Mouse (Mus musculus) frontal cortex, adult 2 months (tissue): Measurements from ENCODE around the gene Esm1. TPM values are rescaled to one million over a fixed set of nuclear protein-coding genes. Genes with fewer than 3 reads are reported as not detected.

Experiments used
- DNase-seq, 2 experiments: peaks; one replicate each; pipeline ENCODE4 v3.0.0; 2022; ENCODE audit warnings: low spot score in 1 of 2; ENCODE audit errors: extremely low spot score in 1 of 2
- polyA plus RNA-seq: library from polyadenylated mRNA; depleted of rRNA; stranded (reverse); fragments of >200 nt; gene quantifications from 2 replicates; pipeline ENCODE4 v1.2.3, GENCODE M21; 2012; rRNA removed

The Esm1 gene
- polyA plus RNA-seq, result 0.44 and 0.56 TPM in 2 replicates

DNA sequence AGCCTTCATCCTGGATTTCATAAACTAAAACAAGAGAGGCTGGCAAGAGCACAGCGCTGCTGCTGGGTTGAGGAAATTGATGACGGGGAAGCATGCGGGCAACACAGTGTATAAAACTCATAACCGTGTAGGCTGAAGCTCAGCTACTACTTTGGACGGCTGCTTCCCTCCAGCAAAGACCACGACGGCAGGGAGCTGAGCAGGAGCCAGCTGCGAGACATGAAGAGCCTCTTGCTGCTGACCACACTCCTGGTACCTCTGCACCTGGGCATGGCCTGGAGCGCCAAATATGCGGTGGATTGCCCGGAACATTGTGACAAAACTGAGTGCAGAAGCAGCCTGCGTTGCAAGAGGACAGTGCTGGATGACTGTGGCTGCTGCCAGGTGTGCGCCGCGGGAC lies at the start of gene Esm1:
Esm1 (plus strand) TSS at position 36 of the 400 bp plus-strand sequence.
- no peak for DNase-seq

DNA sequence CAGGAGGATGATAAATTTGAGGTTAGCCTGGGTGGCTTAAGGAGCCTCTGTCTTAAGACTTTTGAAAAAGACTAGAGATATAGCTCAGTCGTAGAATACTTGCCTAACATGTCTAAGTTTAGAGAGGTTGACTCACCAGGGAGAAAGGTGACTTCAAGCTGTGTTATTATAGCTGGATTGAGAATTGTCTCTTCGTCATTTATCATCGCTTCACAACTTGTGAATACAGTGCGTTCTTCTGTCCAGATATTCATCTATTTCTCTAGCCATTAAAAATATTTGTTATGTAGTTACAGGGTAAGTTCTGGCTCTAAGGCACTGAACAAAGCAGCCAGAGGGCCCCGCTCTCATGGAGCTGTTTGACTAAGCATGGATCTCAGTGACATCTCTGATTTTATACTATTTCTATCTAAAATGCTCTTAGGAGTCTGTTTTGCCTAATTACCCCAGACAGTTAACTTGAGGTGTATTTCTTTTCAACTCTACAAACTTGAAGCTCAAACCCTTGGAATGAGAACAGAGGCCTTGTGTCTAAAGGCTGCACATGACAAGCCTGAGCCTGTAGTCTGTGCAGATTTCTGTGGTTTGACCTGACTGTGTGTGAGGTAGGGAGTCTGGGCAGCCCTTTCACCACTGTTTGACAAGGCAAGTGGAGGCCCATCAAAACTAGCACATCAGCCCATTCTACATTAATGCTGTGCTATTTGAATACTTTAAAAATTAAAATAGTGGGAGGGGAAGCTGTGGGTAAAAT lies 45.0 kb upstream of the Esm1 start:
- DNase-seq, result no peak

DNA sequence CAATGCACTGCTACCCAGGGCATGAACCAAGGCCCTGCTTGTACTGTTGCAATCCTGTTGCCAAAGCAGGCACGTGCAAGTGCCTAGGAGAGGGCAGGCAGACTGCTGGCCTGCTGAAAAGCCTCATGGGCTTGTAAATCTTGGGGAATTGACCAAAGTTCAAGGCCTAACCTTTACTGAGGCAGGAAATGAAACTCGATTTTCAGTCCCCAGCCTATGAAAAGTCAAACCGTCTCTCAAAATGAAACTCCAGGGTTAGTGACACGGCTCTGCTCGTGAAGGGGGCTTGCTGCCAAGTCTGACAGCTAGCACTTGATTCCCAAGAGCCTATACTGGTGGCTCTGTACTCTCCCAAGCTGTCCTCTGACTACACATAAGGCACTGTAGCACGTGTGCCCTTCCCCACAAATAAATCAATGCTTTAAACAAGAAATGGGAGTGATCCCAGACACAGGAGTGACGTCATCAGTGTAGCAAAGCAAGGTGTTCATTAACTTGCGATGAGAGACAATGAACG lies 41.4 kb upstream of the Esm1 start:
- DNase-seq, result no peak

- DNase-seq, result no peak
Observed at GRCm38 (mm10) chr13:113170256-113170655, 39.2 kb upstream of the Esm1 start.

DNA sequence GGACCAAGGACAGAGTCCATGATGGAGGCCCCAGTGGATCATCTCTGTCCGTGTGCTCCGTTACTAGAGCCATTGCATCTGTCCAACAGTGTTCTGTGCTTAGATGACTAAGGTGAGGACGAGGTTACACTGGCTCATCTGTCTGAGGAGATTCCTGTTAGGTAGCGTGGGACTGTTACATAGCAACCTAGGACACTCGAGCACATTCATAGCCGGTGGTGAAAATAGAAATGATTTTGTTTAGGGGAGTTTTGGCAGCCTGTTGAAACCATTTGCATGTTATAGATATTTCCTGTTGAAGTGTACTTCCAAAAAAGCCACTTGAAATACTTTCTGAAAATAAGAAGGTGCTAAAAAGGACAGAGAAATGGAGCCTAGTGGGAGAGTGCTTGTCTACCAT lies 35.3 kb upstream of the Esm1 start:
- peak in 1 of 2 experiments; percentile 25 for DNase-seq

DNA sequence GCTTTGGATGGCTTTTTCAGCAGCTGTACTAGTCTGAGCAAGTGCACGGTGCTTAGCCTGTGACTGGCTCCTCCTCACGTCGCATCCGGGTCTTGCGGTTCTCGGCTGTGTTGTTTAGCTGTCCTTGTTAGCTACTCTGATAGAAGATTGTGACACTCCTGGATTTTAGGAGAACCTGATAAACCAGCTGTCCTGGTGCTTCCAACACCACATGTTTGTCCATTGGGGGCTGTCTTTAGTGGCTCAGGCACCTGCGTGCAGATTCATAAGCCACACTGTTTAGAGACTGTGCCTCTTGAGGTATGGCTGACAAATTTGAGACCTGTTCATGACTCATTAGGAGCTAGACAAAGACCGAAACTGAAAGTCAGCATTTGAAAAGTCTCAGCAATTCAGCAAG lies 26.1 kb upstream of the Esm1 start:
- no peak for DNase-seq

DNA sequence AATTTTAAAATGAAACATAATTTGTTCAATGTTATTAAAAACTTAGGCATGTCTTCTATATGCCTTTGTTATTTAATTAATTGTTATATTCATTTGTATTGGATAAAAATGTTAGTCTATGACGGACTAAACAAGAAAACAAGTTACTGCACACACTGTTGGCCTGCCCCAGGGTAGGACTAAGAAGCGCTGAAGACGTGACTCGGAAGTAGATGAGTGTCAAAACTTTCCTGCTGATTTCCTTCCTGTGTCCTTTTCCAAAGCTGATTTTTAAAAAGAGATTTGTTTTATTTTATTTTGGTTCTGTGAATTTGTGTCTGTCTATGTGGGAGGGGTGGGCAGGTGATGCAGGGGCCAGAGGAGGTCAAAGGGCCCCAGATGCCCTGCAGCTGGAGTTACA lies 25.7 kb upstream of the Esm1 start:
- DNase-seq, result no peak

DNA sequence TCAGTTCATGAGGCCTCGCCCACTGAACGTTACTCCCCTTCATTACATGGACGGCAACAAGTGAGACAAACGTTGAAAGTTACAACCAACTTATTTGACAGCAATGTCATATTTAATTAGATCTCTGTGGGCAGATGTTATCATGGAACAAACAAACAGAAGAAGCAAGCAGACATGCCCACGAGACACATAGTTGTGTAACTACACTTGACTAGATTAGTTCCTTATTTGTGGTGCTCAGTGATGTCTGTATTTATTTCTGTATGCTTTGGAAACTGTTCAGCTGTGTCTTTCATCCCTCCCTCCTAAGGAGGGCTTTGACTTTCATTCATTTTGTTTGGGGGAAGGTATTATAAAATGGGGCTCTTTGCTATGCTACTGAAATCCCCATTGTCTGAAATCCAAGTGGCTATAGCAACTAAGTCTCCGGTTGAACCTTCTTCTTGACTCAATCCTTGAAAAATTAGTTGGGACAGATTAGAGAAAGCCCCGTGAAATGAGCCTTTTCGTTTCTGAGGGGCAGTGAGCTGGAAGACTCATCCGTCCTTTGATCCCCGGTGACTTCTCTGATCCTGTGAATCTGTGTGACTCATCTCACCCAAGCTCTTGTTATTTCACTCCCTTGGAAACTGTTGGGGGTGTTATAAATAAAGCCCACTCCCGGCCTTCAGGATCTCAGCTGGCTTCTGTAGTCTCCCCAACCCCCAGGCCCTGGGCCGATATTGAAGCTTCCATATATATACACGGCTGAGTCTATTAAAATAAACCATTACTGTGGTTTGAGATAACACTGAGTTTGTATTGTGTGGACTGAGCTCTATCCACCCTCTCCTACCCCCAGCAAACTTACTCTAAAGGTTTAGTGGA lies 12.4 kb upstream of the Esm1 start:
- DNase-seq, result no peak

DNA sequence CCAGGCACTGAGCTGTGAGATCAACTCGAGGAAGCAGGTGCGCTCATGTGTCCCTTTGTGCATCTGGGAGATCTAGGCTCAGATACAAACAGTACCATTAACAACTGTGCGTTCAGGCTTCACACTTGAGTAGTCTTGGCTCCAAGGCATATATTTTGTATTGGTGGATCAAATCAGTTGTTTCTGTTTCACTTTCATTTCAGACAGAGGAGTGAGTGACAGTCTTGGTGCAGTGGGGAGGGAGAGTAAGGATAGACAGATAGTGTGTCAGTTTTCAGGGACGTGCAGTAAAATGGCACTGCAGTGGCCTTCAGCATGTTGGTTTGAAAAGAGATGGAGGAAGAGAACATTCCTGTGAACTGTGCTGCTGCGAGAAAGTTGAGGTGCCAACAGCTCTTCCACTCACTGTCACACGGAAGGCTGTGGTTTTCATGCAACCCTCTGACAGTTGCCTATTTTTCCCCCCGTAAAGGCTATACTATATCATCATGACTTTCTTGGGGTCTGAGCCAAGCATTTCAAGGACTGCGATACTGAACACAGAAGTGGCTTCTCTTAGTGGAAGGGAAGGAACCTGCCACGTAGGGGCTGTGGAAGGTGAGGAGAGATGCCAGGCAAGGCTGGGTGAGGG lies 11.5 kb upstream of the Esm1 start:
- DNase-seq, result no peak

GRCm38 (mm10) chr13:113199331-113199730 lies 10.1 kb upstream of the Esm1 start:
- no peak for DNase-seq

DNA sequence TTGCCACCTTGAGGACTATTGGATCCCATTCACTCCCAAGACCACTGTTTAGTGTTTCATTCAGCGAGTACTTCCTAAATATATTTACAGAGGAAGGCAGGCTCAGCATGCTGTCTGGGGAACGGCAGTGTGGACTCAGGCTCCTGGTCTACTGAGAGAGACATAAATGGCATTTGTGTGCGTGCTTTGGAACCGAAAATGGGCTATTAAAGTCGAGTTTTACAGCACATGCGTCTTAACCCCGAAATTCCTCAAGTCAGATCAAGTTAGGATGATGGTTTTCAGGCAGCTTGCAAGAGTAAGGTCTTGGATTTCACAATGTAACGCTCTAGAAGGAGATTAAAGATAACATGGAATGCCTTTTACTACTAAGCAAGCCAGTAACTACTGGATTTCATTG lies 8.7 kb upstream of the Esm1 start:
- no peak for DNase-seq

DNA sequence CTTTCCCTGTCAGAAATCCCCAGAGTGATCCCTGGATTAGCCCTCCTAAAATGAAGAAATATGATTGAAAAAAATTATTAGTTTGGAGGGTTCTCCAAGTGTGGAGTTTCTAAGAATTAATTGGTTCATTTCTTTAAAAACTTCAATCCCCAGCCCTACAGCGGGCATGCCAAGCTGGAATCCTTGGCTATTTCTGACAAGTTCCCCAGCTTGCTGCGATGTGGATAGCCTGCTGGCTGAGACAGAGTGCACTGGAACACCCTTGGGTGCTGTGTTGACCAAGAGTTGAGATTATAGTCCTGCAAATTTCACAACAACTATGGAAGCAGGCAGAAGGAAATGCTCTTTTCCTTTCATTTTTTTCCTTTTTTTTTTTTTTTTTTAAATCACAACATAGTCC lies 7.8 kb upstream of the Esm1 start:
- DNase-seq, result no peak

DNA sequence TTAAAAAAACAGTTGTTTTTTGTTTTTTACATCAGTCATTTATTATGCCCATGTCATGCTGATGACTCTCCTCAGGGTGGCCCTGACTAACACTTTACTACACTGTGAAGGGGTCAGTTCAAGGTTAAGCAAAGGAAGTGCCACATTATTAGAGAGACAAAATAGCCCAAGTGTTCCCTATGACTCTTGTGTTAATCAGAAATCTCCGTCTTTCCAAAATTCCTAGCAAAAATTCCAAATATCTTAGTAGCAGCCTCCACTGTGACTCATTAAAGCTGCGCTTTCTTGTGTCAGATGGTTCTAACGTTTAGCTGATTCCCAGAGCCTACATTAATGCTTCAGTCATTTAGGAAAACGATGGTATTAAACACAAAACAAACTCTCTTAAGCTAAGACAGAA lies 7.3 kb upstream of the Esm1 start:
- no peak for DNase-seq

- DNase-seq, result no peak
Observed at GRCm38 (mm10) chr13:113203146-113203545, 6.3 kb upstream of the Esm1 start.

GRCm38 (mm10) chr13:113205346-113205745 lies 4.1 kb upstream of the Esm1 start:
- no peak for DNase-seq

DNA sequence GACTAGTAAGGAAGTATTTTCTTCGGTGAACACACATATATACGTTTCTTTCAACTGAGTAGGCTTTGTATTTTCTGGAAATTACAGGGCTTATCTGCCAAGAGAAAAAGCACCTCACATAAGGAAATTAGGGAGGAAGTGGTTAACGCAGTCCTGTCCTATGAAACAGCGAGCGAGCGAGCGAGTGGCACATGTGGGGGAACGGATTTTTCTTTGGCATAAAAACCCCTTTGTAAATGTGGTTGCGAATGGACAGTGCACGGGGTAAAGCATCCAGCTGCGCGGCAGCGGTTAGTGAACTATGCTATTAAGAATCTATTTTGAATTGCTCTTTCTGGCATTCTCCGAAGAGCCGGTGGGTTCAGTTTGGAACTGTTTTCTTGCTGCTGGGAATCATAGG lies 1.9 kb downstream of the Esm1 start:
- no peak for DNase-seq

GRCm38 (mm10) chr13:113212401-113212800 lies 2.9 kb downstream of the Esm1 start:
- no peak for DNase-seq

DNA sequence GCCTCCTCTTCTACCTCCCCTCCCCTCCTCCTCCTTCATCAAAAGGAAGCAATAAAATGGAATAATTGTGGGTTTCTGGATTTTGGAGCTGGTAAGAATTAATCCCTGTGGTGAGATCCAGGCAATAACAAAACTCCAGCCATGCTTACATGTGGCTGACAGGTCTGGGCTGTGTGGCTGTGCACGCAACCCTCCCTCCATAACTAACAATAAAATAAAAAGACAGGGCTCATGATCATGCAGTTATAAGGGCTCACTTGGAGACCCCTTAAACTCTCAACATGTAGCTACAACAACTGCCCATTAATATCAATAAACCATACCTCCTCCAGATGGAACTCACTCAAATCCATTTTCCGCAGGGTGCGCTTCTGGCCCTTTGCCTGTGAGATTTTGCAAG lies 4.4 kb downstream of the Esm1 start:
- no peak for DNase-seq

GRCm38 (mm10) chr13:113221851-113222250 lies 12.4 kb downstream of the Esm1 start:
- DNase-seq, result no peak

DNA sequence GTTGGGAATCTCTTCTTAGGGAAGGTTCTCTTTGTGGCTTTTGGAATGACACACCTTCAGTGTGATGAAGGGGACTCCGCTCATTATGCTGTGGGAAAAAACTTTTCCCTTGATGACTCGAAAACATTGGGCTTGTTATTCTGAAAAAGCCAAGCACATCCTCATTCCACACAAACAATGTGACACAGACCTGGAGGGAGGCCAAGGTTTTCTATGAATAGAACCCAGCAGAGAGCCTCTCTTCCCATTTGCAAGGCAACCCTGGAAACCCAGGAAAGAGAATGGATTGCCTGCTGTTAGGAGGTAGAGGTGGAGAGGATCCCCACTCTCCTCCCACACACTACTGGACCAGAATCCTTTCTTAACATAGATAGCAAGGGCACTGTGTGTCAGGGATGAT lies 14.6 kb downstream of the Esm1 start:
- peak; percentile 35 to 80 for DNase-seq

DNA sequence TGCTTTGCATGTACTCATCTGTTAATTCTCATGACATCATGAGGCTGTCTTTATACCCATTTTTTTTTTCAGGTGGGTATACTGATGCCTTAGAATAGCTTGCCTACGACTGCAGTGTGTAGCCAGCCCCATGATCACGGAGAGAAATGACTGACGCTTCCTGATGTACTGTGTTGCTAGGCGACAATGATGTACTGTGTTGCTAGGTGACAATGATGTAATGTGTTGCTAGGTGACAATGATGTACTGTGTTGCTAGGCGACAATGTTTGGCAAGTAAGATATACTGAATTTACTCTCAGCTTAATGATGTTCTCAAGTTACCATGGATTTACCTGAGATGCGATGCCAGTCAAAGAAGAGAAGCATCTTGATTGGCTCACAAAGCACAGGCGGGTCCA lies 16.4 kb downstream of the Esm1 start, which contains the start of gene Gzmk:
Gzmk (minus strand) TSS at position 98 of the 400 bp plus-strand sequence.
- DNase-seq, result peak; percentile 56 to 69
